Mouse (Mus musculus): ENCODE data around the gene Tbx22. TPM values are rescaled to one million over a fixed set of nuclear protein-coding genes. Genes with fewer than 3 reads are reported as not detected.

Tbx22 gene
- total RNA-seq (2021) (not detected), polyA plus RNA-seq (2012; rRNA removed) (not detected in 2 replicates)
- long read RNA-seq: 0 reads

DNA sequence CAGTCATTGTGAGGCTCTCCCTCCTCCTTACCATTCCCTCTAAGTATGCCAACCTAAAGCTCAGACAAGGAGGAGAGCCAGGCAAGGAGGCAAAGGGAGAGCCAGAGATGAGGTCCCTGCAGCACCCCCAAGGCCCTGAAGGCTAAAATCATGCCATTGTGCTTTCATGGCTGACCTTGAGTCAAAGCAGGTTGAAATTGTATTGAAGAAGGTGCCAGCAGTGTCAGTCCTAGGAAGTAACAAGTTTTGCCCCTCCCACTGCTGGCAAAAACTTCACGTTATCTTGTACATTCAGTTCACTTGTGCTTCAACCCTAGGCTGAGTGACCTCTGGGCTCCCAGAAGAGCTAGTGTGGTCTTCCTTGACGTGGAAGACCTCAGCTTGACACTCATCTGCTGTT is at the start of gene Tbx22:
Gene Tbx22 (plus strand): TSS at position 301 of the 400 bp plus-strand sequence.
- Histone ChIP-seq H3K4me3 (no peak within 1 kb of the TSS), H3K27me3 (ENCODE audit: control insufficient read depth, insufficient read depth, low read length) (no peaks in the 10 kb centered on the region), H3K9ac (ENCODE audit: low read depth, low read length) (no peak within 1 kb of the TSS), H3K27ac (no peak within 1 kb of the TSS), H3K4me1 (ENCODE audit: control insufficient read depth, insufficient read depth, low read length) (no peaks in the 10 kb centered on the region), H3K36me3 (ENCODE audit: control insufficient read depth, insufficient read depth, low read length) (no peaks in the 10 kb centered on the region), H3K79me2 (replicated peaks; ENCODE audit: control insufficient read depth, insufficient read depth, low read length) (no peaks in the 10 kb centered on the region)
- intact Hi-C loops (cut with DNase I): no loop called here
- WGBS: 34% methylated on average over 2 of the region's 2 CpGs
- DNase-seq: no peak
- TF ChIP-seq POLR2A (IDR thresholded peaks at IDR 0.05; ENCODE audit: insufficient read depth, low read depth, low read length) (no peak), CTCF (IDR thresholded peaks at IDR 0.05) (no peak), EP300 (IDR thresholded peaks at IDR 0.05; ENCODE audit: insufficient read depth, low read depth, low read length) (no peak)

- no peaks in the 10 kb centered on the region for H3K27me3 ChIP-seq (ENCODE audit: control insufficient read depth, insufficient read depth, low read length)
- DNase-seq: no peak
- WGBS: 16% methylated on average over 1 of the region's 1 CpGs
- no peaks in the 10 kb centered on the region for H3K4me1 ChIP-seq (ENCODE audit: control insufficient read depth, insufficient read depth, low read length)
- no peak overlapping the region for H3K9ac ChIP-seq (ENCODE audit: low read depth, low read length)
- intact Hi-C loops (cut with DNase I): no loop called here
- no peak overlapping the region for H3K27ac ChIP-seq
- H3K79me2 ChIP-seq (replicated peaks; ENCODE audit: control insufficient read depth, insufficient read depth, low read length): no peaks in the 10 kb centered on the region
- TF ChIP-seq EP300 (IDR thresholded peaks at IDR 0.05; ENCODE audit: insufficient read depth, low read depth, low read length): no peak
- no peak for TF ChIP-seq POLR2A (IDR thresholded peaks at IDR 0.05; ENCODE audit: insufficient read depth, low read depth, low read length)
- no peak for TF ChIP-seq CTCF (IDR thresholded peaks at IDR 0.05)
- no peaks in the 10 kb centered on the region for H3K36me3 ChIP-seq (ENCODE audit: control insufficient read depth, insufficient read depth, low read length)
- no peak overlapping the region for H3K4me3 ChIP-seq
Measured at GRCm38 (mm10) chrX:107668677-107669076, 913 bp downstream of the Tbx22 start.

- DNase-seq: no peak
- intact Hi-C loops (cut with DNase I): no loop called here
- Histone ChIP-seq H3K4me1 (ENCODE audit: control insufficient read depth, insufficient read depth, low read length) (no peaks in the 10 kb centered on the region), H3K4me3 (no peak overlapping the region), H3K27ac (no peak overlapping the region), H3K9ac (ENCODE audit: low read depth, low read length) (no peak overlapping the region), H3K36me3 (ENCODE audit: control insufficient read depth, insufficient read depth, low read length) (no peaks in the 10 kb centered on the region), H3K79me2 (replicated peaks; ENCODE audit: control insufficient read depth, insufficient read depth, low read length) (no peaks in the 10 kb centered on the region), H3K27me3 (ENCODE audit: control insufficient read depth, insufficient read depth, low read length) (no peaks in the 10 kb centered on the region)
- TF ChIP-seq EP300 (IDR thresholded peaks at IDR 0.05; ENCODE audit: insufficient read depth, low read depth, low read length) (no peak), POLR2A (IDR thresholded peaks at IDR 0.05; ENCODE audit: insufficient read depth, low read depth, low read length) (no peak), CTCF (IDR thresholded peaks at IDR 0.05) (no peak)
- 15% methylated on average over 10 of the region's 10 CpGs for WGBS
Measured at GRCm38 (mm10) chrX:107679203-107679602, 11.4 kb downstream of the Tbx22 start.

DNA sequence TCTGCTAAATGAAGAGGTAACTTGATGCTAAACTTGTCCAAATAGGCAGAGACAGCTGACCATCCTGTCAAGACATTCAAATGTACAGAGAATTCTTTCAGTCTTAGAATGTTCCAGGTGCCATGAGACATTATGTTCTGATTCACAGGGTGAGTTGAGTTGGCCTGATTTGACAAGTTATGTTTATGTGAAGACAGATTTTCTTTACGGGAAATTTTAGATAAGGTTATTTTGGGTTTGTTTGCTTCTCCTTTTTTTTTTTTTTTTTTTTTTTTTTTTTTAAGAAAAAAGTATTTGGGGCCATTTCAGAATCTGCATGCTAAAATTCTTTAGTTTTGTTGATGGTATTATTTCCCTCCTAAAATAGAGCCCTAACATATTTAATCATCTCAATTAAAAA is 40.8 kb downstream of the Tbx22 start:
- Histone ChIP-seq H3K4me3 (no peak overlapping the region), H3K9ac (ENCODE audit: low read depth, low read length) (no peak overlapping the region), H3K79me2 (replicated peaks; ENCODE audit: control insufficient read depth, insufficient read depth, low read length) (no peaks in the 10 kb centered on the region), H3K27ac (no peak overlapping the region), H3K4me1 (ENCODE audit: control insufficient read depth, insufficient read depth, low read length) (no peaks in the 10 kb centered on the region), H3K27me3 (ENCODE audit: control insufficient read depth, insufficient read depth, low read length) (no peaks in the 10 kb centered on the region), H3K36me3 (ENCODE audit: control insufficient read depth, insufficient read depth, low read length) (no peaks in the 10 kb centered on the region)
- intact Hi-C loops (cut with DNase I): no loop called here
- DNase-seq: no peak
- TF ChIP-seq EP300 (IDR thresholded peaks at IDR 0.05; ENCODE audit: insufficient read depth, low read depth, low read length): no peak
- no peak for TF ChIP-seq CTCF (IDR thresholded peaks at IDR 0.05)
- no peak for TF ChIP-seq POLR2A (IDR thresholded peaks at IDR 0.05; ENCODE audit: insufficient read depth, low read depth, low read length)
- WGBS: 58% methylated on average over 1 of the region's 1 CpGs

- Histone ChIP-seq H3K27me3 (ENCODE audit: control insufficient read depth, insufficient read depth, low read length) (no peaks in the 10 kb centered on the region), H3K27ac (no peak overlapping the region), H3K4me3 (no peak overlapping the region), H3K79me2 (replicated peaks; ENCODE audit: control insufficient read depth, insufficient read depth, low read length) (no peaks in the 10 kb centered on the region), H3K4me1 (ENCODE audit: control insufficient read depth, insufficient read depth, low read length) (no peaks in the 10 kb centered on the region), H3K9ac (ENCODE audit: low read depth, low read length) (no peak overlapping the region), H3K36me3 (ENCODE audit: control insufficient read depth, insufficient read depth, low read length) (no peaks in the 10 kb centered on the region)
- TF ChIP-seq CTCF (IDR thresholded peaks at IDR 0.05) (no peak), POLR2A (IDR thresholded peaks at IDR 0.05; ENCODE audit: insufficient read depth, low read depth, low read length) (no peak), EP300 (IDR thresholded peaks at IDR 0.05; ENCODE audit: insufficient read depth, low read depth, low read length) (no peak)
- WGBS: 13% methylated on average over 1 of the region's 1 CpGs
- no peak for DNase-seq
- intact Hi-C loops (cut with DNase I): no loop called here
Measured at GRCm38 (mm10) chrX:107723541-107723940, 55.8 kb downstream of the Tbx22 start.

Other genes with a start within 250 kb of the Tbx22 start
- gene Tent5d, start 124.6 kb downstream of the Tbx22 start, total RNA-seq (2021): not detected
- not detected in 2 replicates for gene Tent5d, start 124.6 kb downstream of the Tbx22 start, polyA plus RNA-seq (2012; rRNA removed)
- gene 2610002M06Rik, start 148.4 kb downstream of the Tbx22 start, total RNA-seq (2021): 1 to 10 TPM; 5.2 TPM
- gene 2610002M06Rik, start 148.4 kb downstream of the Tbx22 start, polyA plus RNA-seq (2012; rRNA removed): 2.1 and 4.0 TPM in 2 replicates

Measured in heart, adult 2 months (tissue).